Mouse (Mus musculus): ENCODE results near the gene Hic1. TPM values are rescaled to one million over a fixed set of nuclear protein-coding genes. Genes with fewer than 3 reads are reported as not detected.

Hic1 gene
- polyA plus RNA-seq, 1 experiment from 2014 or later, result 6.4 TPM

DNA sequence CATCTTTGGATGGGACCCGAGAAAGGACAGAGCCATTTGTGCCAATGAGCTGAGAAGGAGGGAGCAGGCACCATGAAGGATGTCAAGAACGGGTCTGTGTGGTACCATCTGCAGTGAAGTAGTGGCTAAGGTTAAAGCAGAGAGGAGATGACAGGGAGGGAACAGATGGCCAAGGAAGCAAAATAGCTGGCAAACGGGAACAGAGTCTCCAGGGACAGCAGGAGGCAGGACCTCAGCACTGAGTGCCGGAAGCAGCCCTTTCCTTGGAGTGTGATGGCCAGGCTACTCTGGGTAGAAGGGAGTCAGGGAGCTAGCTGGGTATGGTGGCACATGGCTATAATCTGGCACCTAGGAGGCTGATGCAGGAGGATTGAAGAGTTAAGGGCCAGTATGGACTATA is 29.5 kb upstream of the Hic1 start:
- WGBS, result 79% methylated on average over 4 of the region's 4 CpGs
- H3K9ac ChIP-seq (ENCODE audit: low read length), result no peak overlapping the region
- H3K27ac ChIP-seq (replicated peaks in 1 of 2; ENCODE audit: control insufficient read depth in 1 of 2, insufficient read depth in 1 of 2, low read depth in 2 of 2, low read length in 2 of 2), result no peak overlapping the region
- peaks cover 23% of the 10 kb centered on the region for H3K27me3 ChIP-seq (ENCODE audit: control insufficient read depth, insufficient read depth, low read length)
- no peaks in the 10 kb centered on the region for H3K9me3 ChIP-seq (ENCODE audit: control insufficient read depth, low read length)
- H3K4me1 ChIP-seq (ENCODE audit: control insufficient read depth in 2 of 2, insufficient read depth in 2 of 2, low read length in 2 of 2), result peaks cover 17 to 41% of the 10 kb centered on the region in 2 experiments; a peak in 3 of 4 replicates
- no peaks in the 10 kb centered on the region for H3K36me3 ChIP-seq (ENCODE audit: control insufficient read depth, insufficient read depth, low read length)
- ATAC-seq (ENCODE audit: insufficient number of reproducible peaks, insufficient read depth, low FRiP score, low read depth), result no peak
- no peak overlapping the region for H3K4me3 ChIP-seq (ENCODE audit: control insufficient read depth in 1 of 2, insufficient read depth in 1 of 2, low read depth in 1 of 2, low read length in 2 of 2)
- no peak overlapping the region for H3K4me2 ChIP-seq (ENCODE audit: low read length)

- no peak overlapping the region for H3K9ac ChIP-seq (ENCODE audit: low read length)
- H3K27ac ChIP-seq (replicated peaks in 1 of 2; ENCODE audit: control insufficient read depth in 1 of 2, insufficient read depth in 1 of 2, low read depth in 2 of 2, low read length in 2 of 2), result no peak overlapping the region
- no peaks in the 10 kb centered on the region for H3K9me3 ChIP-seq (ENCODE audit: control insufficient read depth, low read length)
- H3K4me2 ChIP-seq (ENCODE audit: low read length), result no peak overlapping the region
- H3K36me3 ChIP-seq (ENCODE audit: control insufficient read depth, insufficient read depth, low read length), result no peaks in the 10 kb centered on the region
- 48% methylated on average over 7 of the region's 7 CpGs for WGBS
- no peak for ATAC-seq (ENCODE audit: insufficient number of reproducible peaks, insufficient read depth, low FRiP score, low read depth)
- H3K4me1 ChIP-seq (ENCODE audit: control insufficient read depth in 2 of 2, insufficient read depth in 2 of 2, low read length in 2 of 2), result peaks cover 15 to 38% of the 10 kb centered on the region in 2 experiments; a peak in 3 of 4 replicates
- H3K27me3 ChIP-seq (ENCODE audit: control insufficient read depth, insufficient read depth, low read length), result peaks cover 26% of the 10 kb centered on the region
- H3K4me3 ChIP-seq (ENCODE audit: control insufficient read depth in 1 of 2, insufficient read depth in 1 of 2, low read depth in 1 of 2, low read length in 2 of 2), result no peak overlapping the region
These were observed 28.6 kb upstream of the Hic1 start for GRCm38 (mm10) chr11:75197956-75198355.

DNA sequence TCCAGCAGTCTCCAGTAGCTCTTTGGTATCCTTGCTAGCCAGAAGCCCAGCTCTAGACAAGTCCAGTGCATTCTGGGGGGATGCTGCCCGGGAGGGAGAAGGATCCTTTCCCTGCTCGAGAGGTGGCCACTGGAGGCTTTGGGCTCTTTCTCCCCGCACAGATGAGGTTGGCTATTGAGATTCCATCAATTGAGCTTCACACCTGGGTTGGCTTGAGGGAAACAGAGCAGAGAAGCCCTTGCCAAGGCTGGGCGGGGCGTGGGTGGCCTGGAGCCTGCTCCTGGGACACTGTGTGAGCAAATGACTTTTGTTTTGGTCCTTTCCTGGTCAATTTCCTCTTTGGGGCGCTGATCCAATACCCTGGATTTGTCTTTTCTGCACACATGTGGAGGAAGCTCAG is 26.8 kb upstream of the Hic1 start:
- Histone ChIP-seq H3K4me1 (ENCODE audit: control insufficient read depth in 2 of 2, insufficient read depth in 2 of 2, low read length in 2 of 2) (peaks cover 18 to 39% of the 10 kb centered on the region in 2 experiments), H3K9me3 (ENCODE audit: control insufficient read depth, low read length) (no peaks in the 10 kb centered on the region), H3K4me2 (ENCODE audit: low read length) (peak overlapping the region; percentile 90; the same call in 1 of the 2 replicates), H3K27me3 (ENCODE audit: control insufficient read depth, insufficient read depth, low read length) (peaks cover 26% of the 10 kb centered on the region), H3K27ac (replicated peaks in 1 of 2; ENCODE audit: control insufficient read depth in 1 of 2, insufficient read depth in 1 of 2, low read depth in 2 of 2, low read length in 2 of 2) (no peak overlapping the region), H3K36me3 (ENCODE audit: control insufficient read depth, insufficient read depth, low read length) (no peaks in the 10 kb centered on the region), H3K9ac (ENCODE audit: low read length) (no peak overlapping the region), H3K4me3 (ENCODE audit: control insufficient read depth in 1 of 2, insufficient read depth in 1 of 2, low read depth in 1 of 2, low read length in 2 of 2) (no peak overlapping the region)
- WGBS, result 75% methylated on average over 6 of the region's 6 CpGs
- no peak for ATAC-seq (ENCODE audit: insufficient number of reproducible peaks, insufficient read depth, low FRiP score, low read depth)

GRCm38 (mm10) chr11:75194850-75195461 is 25.6 kb upstream of the Hic1 start:
- Histone ChIP-seq H3K9me3 (ENCODE audit: control insufficient read depth, low read length) (no peaks in the 10 kb centered on the region), H3K27me3 (ENCODE audit: control insufficient read depth, insufficient read depth, low read length) (peaks cover 26% of the 10 kb centered on the region), H3K27ac (replicated peaks in 1 of 2; ENCODE audit: control insufficient read depth in 1 of 2, insufficient read depth in 1 of 2, low read depth in 2 of 2, low read length in 2 of 2) (peak overlapping the region; percentile 28 to 91), H3K4me1 (ENCODE audit: control insufficient read depth in 2 of 2, insufficient read depth in 2 of 2, low read length in 2 of 2) (peaks cover 22 to 36% of the 10 kb centered on the region in 2 experiments), H3K36me3 (ENCODE audit: control insufficient read depth, insufficient read depth, low read length) (no peaks in the 10 kb centered on the region), H3K4me3 (ENCODE audit: control insufficient read depth in 1 of 2, insufficient read depth in 1 of 2, low read depth in 1 of 2, low read length in 2 of 2) (peak overlapping the region; percentile 63 to 67), H3K9ac (ENCODE audit: low read length) (peak overlapping the region; percentile 77), H3K4me2 (ENCODE audit: low read length) (peak overlapping the region; percentile 90)
- ATAC-seq (ENCODE audit: insufficient number of reproducible peaks, insufficient read depth, low FRiP score, low read depth), result no peak
- 2% methylated on average over 38 of the region's 39 CpGs for WGBS

DNA sequence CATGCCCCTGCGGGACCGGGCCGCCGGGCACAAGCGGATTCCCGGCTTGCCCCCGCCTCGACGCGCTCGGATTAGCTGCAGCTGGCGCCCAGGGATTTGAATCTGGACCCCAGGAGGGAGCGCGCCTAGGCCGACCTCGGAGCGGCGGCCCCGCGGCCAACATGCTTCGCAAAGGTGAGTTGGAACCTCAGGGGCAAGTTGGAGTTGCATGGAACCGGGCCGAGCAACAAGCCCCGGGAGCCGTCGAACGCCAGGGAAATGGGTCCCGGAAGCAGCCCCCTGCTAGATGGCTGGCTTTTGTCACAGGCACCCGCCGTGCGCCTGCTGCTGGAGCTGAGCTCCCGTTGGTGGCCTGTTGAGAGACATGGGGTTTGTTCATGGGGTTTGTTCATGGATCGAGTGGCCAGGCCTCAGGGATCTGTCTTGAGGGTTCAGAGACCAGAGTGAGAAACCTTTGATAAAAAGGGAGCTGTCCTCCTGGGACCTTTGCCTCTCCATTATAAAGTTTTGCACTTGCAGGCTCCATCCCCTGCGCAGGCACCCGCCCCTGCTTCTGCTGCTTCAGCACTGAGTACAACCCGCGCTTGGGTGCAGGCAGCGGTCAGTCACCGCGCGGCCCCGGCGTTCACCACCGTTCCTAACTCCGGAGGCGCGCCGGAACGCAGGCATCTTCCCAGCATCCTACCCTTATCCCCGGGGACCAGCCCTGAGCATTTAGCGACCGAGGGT is 25.0 kb upstream of the Hic1 start:
- WGBS, result under 1% methylated on average over 52 of the region's 52 CpGs

DNA sequence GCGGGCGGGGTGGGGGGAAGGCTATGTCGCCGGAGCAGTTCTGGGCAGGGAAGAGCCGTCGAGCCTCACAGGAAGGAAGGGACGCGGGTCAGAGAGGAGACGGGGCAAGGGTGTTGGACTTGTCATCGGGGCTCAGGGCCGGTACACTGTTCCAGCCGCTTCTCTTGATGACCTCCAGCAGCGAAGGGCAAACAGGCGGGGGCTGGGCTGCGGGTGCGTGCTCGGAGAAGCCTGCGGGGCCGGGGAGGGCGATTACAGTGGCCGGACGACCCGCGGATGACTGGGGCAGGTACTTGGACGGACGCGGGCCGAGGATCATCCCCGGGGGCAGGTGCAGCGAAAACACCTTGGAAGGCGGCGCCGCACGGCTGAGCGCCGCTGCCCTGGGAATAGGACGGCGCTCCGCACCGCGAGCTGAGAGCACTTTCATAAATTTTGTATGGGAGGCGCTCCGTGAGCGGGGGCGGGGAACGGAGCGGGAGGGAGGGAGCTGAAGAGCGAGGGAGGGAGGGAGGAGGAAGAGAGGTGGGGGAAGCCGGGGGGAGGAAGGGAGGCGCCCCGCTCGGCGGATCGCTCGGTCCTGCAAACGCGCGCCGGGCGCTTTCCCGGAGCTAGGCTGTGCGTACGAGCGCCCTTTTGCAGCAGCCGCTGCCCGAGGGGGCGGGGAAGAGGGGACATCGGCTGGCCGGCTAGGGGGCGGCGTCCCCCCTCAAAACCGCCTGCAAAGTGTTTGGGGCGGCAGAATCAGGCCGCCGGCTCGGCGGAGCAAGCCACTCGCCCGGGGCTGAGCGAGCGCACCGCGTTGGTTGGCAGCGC is 24.1 kb upstream of the Hic1 start, which contains the start of gene Rtn4rl1:
Rtn4rl1 (plus strand) TSS at position 528 of the 816 bp plus-strand sequence.
- H3K4me2 ChIP-seq (ENCODE audit: low read length), result peak within 1 kb of the TSS; percentile 90
- H3K27ac ChIP-seq (replicated peaks in 1 of 2; ENCODE audit: control insufficient read depth in 1 of 2, insufficient read depth in 1 of 2, low read depth in 2 of 2, low read length in 2 of 2), result peak within 1 kb of the TSS; percentile 68 to 91
- peak; percentile 25; the same call in 1 of the 2 replicates for ATAC-seq (ENCODE audit: insufficient number of reproducible peaks, insufficient read depth, low FRiP score, low read depth)
- H3K4me3 ChIP-seq (ENCODE audit: control insufficient read depth in 1 of 2, insufficient read depth in 1 of 2, low read depth in 1 of 2, low read length in 2 of 2), result peak within 1 kb of the TSS; percentile 63 to 67
- peaks cover 22 to 47% of the 10 kb centered on the region in 2 experiments for H3K4me1 ChIP-seq (ENCODE audit: control insufficient read depth in 2 of 2, insufficient read depth in 2 of 2, low read length in 2 of 2)
- no peaks in the 10 kb centered on the region for H3K36me3 ChIP-seq (ENCODE audit: control insufficient read depth, insufficient read depth, low read length)
- H3K27me3 ChIP-seq (ENCODE audit: control insufficient read depth, insufficient read depth, low read length), result peaks cover 26% of the 10 kb centered on the region
- under 1% methylated on average over 76 of the region's 84 CpGs for WGBS
- H3K9ac ChIP-seq (ENCODE audit: low read length), result peak within 1 kb of the TSS; percentile 77
- no peaks in the 10 kb centered on the region for H3K9me3 ChIP-seq (ENCODE audit: control insufficient read depth, low read length)

More for the DNA sequence above, 25.0 kb upstream of the Hic1 start:
- H3K4me2 ChIP-seq (ENCODE audit: low read length), result peak overlapping the region; percentile 90
- H3K27me3 ChIP-seq (ENCODE audit: control insufficient read depth, insufficient read depth, low read length), result peaks cover 26% of the 10 kb centered on the region
- H3K9me3 ChIP-seq (ENCODE audit: control insufficient read depth, low read length), result no peaks in the 10 kb centered on the region
- ATAC-seq (ENCODE audit: insufficient number of reproducible peaks, insufficient read depth, low FRiP score, low read depth), result no peak
- H3K4me1 ChIP-seq (ENCODE audit: control insufficient read depth in 2 of 2, insufficient read depth in 2 of 2, low read length in 2 of 2), result peaks cover 22 to 42% of the 10 kb centered on the region in 2 experiments
- peak overlapping the region; percentile 40 to 91 for H3K27ac ChIP-seq (replicated peaks in 1 of 2; ENCODE audit: control insufficient read depth in 1 of 2, insufficient read depth in 1 of 2, low read depth in 2 of 2, low read length in 2 of 2)
- peak overlapping the region; percentile 77 for H3K9ac ChIP-seq (ENCODE audit: low read length)
- no peaks in the 10 kb centered on the region for H3K36me3 ChIP-seq (ENCODE audit: control insufficient read depth, insufficient read depth, low read length)
- H3K4me3 ChIP-seq (ENCODE audit: control insufficient read depth in 1 of 2, insufficient read depth in 1 of 2, low read depth in 1 of 2, low read length in 2 of 2), result peak overlapping the region; percentile 63 to 67

Measured in heart, embryonic 14.5 days (tissue).